In the genomic region with DNA sequence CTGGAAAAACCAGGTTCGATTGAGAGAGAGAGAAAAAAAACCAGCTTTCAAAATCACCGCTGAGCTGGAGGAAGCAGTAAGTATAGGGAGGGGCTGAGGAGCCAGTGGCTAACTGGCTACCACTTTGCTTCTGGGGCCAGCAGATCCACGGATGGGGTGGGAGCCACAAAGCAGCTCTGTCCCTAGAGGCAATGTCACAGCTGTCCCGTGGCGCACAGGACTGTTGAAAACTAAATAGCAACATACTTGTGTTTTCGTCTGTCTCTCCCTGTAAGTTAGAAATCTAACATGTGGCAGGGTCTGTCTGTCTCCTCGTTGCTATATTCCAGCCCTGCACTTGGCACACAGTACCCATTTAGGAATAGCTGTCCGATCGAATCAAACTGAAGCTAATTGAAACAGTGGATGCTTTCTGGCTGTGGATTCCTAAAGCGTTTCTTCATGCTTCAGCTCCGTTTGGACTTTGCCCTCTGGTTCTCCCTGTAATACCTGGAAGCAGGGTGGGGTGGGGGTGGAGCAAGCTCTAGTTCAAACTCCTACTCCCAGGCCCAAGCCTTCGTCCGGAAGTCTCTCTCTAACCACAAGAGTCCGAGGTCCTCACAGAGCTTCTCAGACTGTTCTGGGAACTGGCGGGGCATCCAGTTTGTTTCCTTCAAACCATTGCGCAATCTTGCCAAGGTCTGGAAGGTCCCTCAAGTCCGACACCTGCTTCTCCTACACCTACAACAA, we compare ENCODE assay signal across 8 mouse cellular contexts. TPM values are rescaled to one million over a fixed set of nuclear protein-coding genes. Genes with fewer than 3 reads are reported as not detected.
DNase-seq lines count a peak whose midpoint lies in the region; ATAC-seq lines count a peak whose summit lies in the region.

No protein-coding gene starts in this region.

- peak overlapping the region; percentile 66; the same call in 1 of the 2 replicates for H3K27ac ChIP-seq in forebrain, embryonic 14.5 days (ENCODE audit: low read depth, low read length)
- no peak overlapping the region for H3K27ac ChIP-seq in forebrain, embryonic 11.5 days (ENCODE audit: low read depth, low read length)
- peak overlapping the region; percentile 93 for H3K27ac ChIP-seq in embryonic facial prominence, embryonic 15.5 days (replicated peaks)
- H3K27ac ChIP-seq in liver, embryonic 15.5 days (replicated peaks), result peak overlapping the region; percentile 65
- H3K27ac ChIP-seq in neural tube, embryonic 15.5 days (replicated peaks), result no peak overlapping the region

- no peaks in the 10 kb centered on the region for H3K36me3 ChIP-seq in forebrain, embryonic 14.5 days (ENCODE audit: control insufficient read depth, insufficient read depth, low read length)
- H3K36me3 ChIP-seq in forebrain, embryonic 11.5 days (ENCODE audit: control insufficient read depth, insufficient read depth, low read length), result no peaks in the 10 kb centered on the region
- H3K36me3 ChIP-seq in embryonic facial prominence, embryonic 15.5 days, result no peaks in the 10 kb centered on the region
- H3K36me3 ChIP-seq in liver, embryonic 15.5 days (replicated peaks), result no peaks in the 10 kb centered on the region
- no peaks in the 10 kb centered on the region for H3K36me3 ChIP-seq in neural tube, embryonic 15.5 days

- peak; percentile 43; the same call in 1 of the 2 replicates for ATAC-seq in forebrain, embryonic 14.5 days
- no peak for ATAC-seq in forebrain, embryonic 11.5 days (replicated peaks; ENCODE audit: low FRiP score)
- peak; percentile 64 for ATAC-seq in embryonic facial prominence, embryonic 15.5 days (ENCODE audit: insufficient number of reproducible peaks, low FRiP score, low TSS enrichment, low read depth)
- peak; percentile 24 for ATAC-seq in liver, embryonic 15.5 days (ENCODE audit: insufficient read depth)
- no peak for ATAC-seq in neural tube, embryonic 15.5 days (ENCODE audit: low FRiP score)

- H3K9me3 ChIP-seq in forebrain, embryonic 14.5 days (replicated peaks; ENCODE audit: control insufficient read depth, low read length), result no peaks in the 10 kb centered on the region
- no peaks in the 10 kb centered on the region for H3K9me3 ChIP-seq in forebrain, embryonic 11.5 days (ENCODE audit: control insufficient read depth, low read length)
- H3K9me3 ChIP-seq in embryonic facial prominence, embryonic 15.5 days (replicated peaks), result no peaks in the 10 kb centered on the region
- H3K9me3 ChIP-seq in liver, embryonic 15.5 days (replicated peaks), result no peaks in the 10 kb centered on the region
- H3K9me3 ChIP-seq in neural tube, embryonic 15.5 days (replicated peaks), result 0 out of 2 replicates have a peak, but pooled peaks cover 1% of the 10 kb centered on the region

- no peaks in the 10 kb centered on the region for H3K27me3 ChIP-seq in forebrain, embryonic 14.5 days (replicated peaks; ENCODE audit: control insufficient read depth, insufficient read depth, low read length)
- H3K27me3 ChIP-seq in forebrain, embryonic 11.5 days (ENCODE audit: control insufficient read depth, insufficient read depth, low read length), result no peaks in the 10 kb centered on the region
- no peaks in the 10 kb centered on the region for H3K27me3 ChIP-seq in embryonic facial prominence, embryonic 15.5 days
- H3K27me3 ChIP-seq in liver, embryonic 15.5 days, result no peaks in the 10 kb centered on the region
- no peaks in the 10 kb centered on the region for H3K27me3 ChIP-seq in neural tube, embryonic 15.5 days (replicated peaks)

- H3K4me3 ChIP-seq in forebrain, embryonic 14.5 days (ENCODE audit: low read depth, low read length), result no peak overlapping the region
- H3K4me3 ChIP-seq in forebrain, embryonic 11.5 days (ENCODE audit: low read depth, low read length), result no peak overlapping the region
- peak overlapping the region; percentile 17; the same call in 1 of the 2 replicates for H3K4me3 ChIP-seq in embryonic facial prominence, embryonic 15.5 days (replicated peaks)
- H3K4me3 ChIP-seq in liver, embryonic 15.5 days (replicated peaks), result peak overlapping the region; percentile 35
- no peak overlapping the region for H3K4me3 ChIP-seq in neural tube, embryonic 15.5 days (replicated peaks)

- peaks cover 12% of the 10 kb centered on the region for H3K4me1 ChIP-seq in forebrain, embryonic 14.5 days (ENCODE audit: control insufficient read depth, insufficient read depth, low read length)
- H3K4me1 ChIP-seq in forebrain, embryonic 11.5 days (replicated peaks; ENCODE audit: control insufficient read depth, insufficient read depth, low read length), result no peaks in the 10 kb centered on the region
- peaks cover 36% of the 10 kb centered on the region for H3K4me1 ChIP-seq in embryonic facial prominence, embryonic 15.5 days
- H3K4me1 ChIP-seq in liver, embryonic 15.5 days (replicated peaks), result peaks cover 53% of the 10 kb centered on the region
- peaks cover 24% of the 10 kb centered on the region for H3K4me1 ChIP-seq in neural tube, embryonic 15.5 days

- H3K4me2 ChIP-seq in forebrain, embryonic 14.5 days (ENCODE audit: low read length), result no peak overlapping the region
- no peak overlapping the region for H3K4me2 ChIP-seq in forebrain, embryonic 11.5 days (ENCODE audit: low read depth, low read length, severe bottlenecking)
- H3K4me2 ChIP-seq in embryonic facial prominence, embryonic 15.5 days (replicated peaks), result peak overlapping the region; percentile 47
- peak overlapping the region; percentile 64 for H3K4me2 ChIP-seq in liver, embryonic 15.5 days
- no peak overlapping the region for H3K4me2 ChIP-seq in neural tube, embryonic 15.5 days

- DNase-seq in forebrain, embryonic 14.5 days (ENCODE audit: low spot score), result peak; percentile 48
- no peak for DNase-seq in forebrain, embryonic 11.5 days (ENCODE audit: low spot score)
- peak; percentile 36 to 40 for DNase-seq in B cell, adult 2 months
- peak; percentile 36 for DNase-seq in induced T-regulatory cell, adult 2 months (ENCODE audit: low read depth)
- peak; percentile 26 for DNase-seq in testis, postnatal 14 days (ENCODE audit: low spot score)

- 61% methylated on average over 17 of the region's 17 CpGs for WGBS in forebrain, embryonic 14.5 days
- WGBS in forebrain, embryonic 11.5 days, result 75% methylated on average over 17 of the region's 17 CpGs
- WGBS in embryonic facial prominence, embryonic 15.5 days, result 18% methylated on average over 17 of the region's 17 CpGs
- 13% methylated on average over 17 of the region's 17 CpGs for WGBS in liver, embryonic 15.5 days (ENCODE audit: insufficient replicate concordance)
- 66% methylated on average over 17 of the region's 17 CpGs for WGBS in neural tube, embryonic 15.5 days

- no peak overlapping the region for H3K9ac ChIP-seq in forebrain, embryonic 14.5 days (ENCODE audit: low read length)
- H3K9ac ChIP-seq in forebrain, embryonic 11.5 days (ENCODE audit: low read length), result no peak overlapping the region
- no peak overlapping the region for H3K9ac ChIP-seq in embryonic facial prominence, embryonic 15.5 days
- peak overlapping the region; percentile 26 for H3K9ac ChIP-seq in liver, embryonic 15.5 days
- H3K9ac ChIP-seq in neural tube, embryonic 15.5 days (replicated peaks), result no peak overlapping the region

RNA-seq across cellular contexts. Expression of a gene that starts 58.4 kb away (rescaled TPM):
- polyA plus RNA-seq in forebrain, embryonic 14.5 days (2014; fragmentation: Nextera tagmentation; extraction: Ambion mirVana), result 19.3 and 24.3 TPM in 2 replicates
- 39.4 and 40.9 TPM in 2 replicates for polyA plus RNA-seq in forebrain, embryonic 11.5 days (2014; fragmentation: Nextera tagmentation; extraction: Ambion mirVana)
- 92.0 and 94.2 TPM in 2 replicates for polyA plus RNA-seq in embryonic facial prominence, embryonic 15.5 days (2015; fragmentation: Nextera tagmentation; extraction: Ambion mirVana)
- 104 and 107 TPM in 2 replicates for polyA plus RNA-seq in liver, embryonic 15.5 days (2015; fragmentation: Nextera tagmentation; extraction: Ambion mirVana)
- polyA plus RNA-seq in neural tube, embryonic 15.5 days (2015; fragmentation: Nextera tagmentation; extraction: Ambion mirVana), result 16.6 and 32.0 TPM in 2 replicates

Comparison
In these comparisons a context has a peak if more than half of its experiments do, and no peak if none do; other contexts are left out.
1. ATAC-seq: peak in forebrain, embryonic 14.5 days (single experiment), embryonic facial prominence, embryonic 15.5 days (single experiment) and liver, embryonic 15.5 days (single experiment); none in forebrain, embryonic 11.5 days (single experiment) and neural tube, embryonic 15.5 days (single experiment).
2. H3K27ac ChIP-seq: peak in forebrain, embryonic 14.5 days (single experiment), embryonic facial prominence, embryonic 15.5 days (single experiment) and liver, embryonic 15.5 days (single experiment); none in forebrain, embryonic 11.5 days (single experiment) and neural tube, embryonic 15.5 days (single experiment).
3. H3K4me2 ChIP-seq: peak in embryonic facial prominence, embryonic 15.5 days (single experiment) and liver, embryonic 15.5 days (single experiment); none in forebrain, embryonic 14.5 days (single experiment), forebrain, embryonic 11.5 days (single experiment) and neural tube, embryonic 15.5 days (single experiment).
4. H3K4me3 ChIP-seq: peak in embryonic facial prominence, embryonic 15.5 days (single experiment) and liver, embryonic 15.5 days (single experiment); none in forebrain, embryonic 14.5 days (single experiment), forebrain, embryonic 11.5 days (single experiment) and neural tube, embryonic 15.5 days (single experiment).